Mouse (Mus musculus) spleen, postnatal 14 days (tissue): ENCODE data around the gene Gm2974.
"Not testable (repeated sequence)": the region's sequence is repeated elsewhere in the genome, so short reads cannot be mapped to it uniquely, and the experiment has no call there.

Experiments used
- DNase-seq, 2 experiments: peaks; one replicate each; pipeline ENCODE4 v3.0.0; 2021 to 2022; ENCODE audit warnings: low spot score in 2 of 2

The Gm2974 gene

DNA sequence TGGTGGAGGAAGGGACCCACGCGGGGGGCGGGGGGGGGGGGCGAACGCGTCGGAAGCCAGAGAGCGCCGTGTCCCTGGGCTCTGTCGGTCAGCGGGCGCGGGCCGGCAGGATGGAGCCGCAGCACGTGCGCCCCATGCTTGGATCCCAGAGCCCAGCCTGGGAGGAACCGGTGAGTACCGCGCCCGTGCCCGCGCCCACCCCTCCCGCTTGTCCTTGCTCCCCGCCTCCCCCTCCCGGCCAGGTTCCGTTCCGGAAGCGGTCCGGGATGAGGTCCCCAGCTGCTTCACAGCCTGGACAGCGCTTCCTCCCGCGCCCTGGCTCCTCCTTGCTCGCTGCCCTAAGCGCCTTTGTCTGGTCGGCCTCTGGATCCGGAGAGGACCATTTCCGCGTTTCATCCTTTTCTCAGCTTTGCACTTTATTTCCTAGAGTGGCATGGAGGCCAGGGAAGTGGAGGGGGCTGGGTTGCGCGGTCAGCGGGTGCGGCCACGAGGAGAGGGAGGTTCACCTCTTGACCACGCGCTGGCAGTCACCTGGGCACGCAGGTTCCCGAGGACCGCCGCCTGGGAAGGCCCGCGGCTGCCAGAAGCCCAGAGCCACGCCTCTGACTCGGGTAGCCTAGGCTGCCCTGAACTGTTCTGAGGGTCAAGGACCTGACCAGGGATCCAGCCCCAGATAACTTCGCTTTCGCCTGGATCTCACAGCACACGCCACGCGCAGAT, at the start of gene Gm2974:
Gm2974 (plus strand) TSS at position 86 of the 720 bp plus-strand sequence.
- DNase-seq = not testable (repeated sequence)

DNA sequence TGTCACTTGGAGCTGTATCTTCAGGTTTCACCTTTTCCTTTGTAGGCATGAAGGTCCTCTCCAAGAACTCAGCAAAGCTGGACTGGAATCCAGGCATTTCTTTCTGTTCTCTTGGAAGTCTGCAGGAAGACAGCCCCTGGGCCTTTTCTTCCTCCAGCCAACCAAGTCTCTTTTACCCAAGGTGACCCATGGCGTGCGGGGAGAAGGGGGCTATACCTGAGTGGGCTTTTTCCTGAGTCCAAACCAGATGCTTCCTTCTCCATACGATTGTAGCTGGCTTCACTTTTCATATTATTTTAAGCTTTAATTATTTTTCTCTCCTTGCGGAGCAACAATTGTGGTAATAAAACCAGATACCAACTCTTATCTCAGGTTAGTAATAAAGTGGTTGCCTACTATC, 40.7 kb upstream of the Gm2974 start:
- DNase-seq = not testable (repeated sequence)

DNA sequence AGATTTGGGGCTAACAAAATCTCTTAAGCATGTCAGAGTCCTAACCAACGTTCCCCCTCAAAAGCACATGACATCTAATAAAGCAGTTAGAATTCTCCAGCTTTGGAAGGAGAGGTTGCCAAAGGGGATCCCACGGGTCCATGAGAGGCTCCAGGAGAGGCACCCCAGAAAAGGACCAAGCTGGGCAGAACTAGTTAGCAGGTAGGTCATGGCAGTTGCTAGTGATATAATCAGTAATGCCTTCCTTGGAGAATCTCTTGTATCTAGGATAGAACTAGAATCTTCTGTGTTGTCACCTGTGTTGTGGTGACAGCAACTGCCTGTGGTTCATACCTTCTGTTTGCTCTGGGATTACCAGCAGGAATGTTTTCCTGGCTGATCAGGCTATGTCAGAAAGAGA, 17.6 kb upstream of the Gm2974 start, which contains the start of gene Gm3127:
Gm3127 (plus strand) TSS at position 301 of the 400 bp plus-strand sequence.
- DNase-seq = not testable (repeated sequence)

DNA sequence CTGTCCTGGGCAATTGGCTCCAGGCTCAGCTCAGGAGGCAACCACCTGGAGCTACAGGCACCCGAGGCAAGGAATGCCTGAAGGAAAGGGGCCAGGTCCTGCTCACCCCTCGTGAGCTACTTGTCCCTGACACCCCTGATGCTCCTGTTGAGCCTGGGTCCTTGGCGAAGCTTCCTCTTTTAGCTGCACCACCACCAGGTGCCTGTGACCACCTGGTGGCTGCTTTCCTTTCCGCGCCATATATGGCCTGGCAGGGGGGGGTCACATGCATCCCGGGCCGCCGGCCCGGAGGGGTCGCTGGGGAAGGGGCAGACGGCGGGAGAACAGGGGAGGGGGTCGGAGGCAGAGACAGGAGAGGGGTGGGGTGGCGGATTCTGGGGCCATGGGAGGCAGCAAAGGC, 346 bp upstream of the Gm2974 start:
- DNase-seq = not testable (repeated sequence)

DNA sequence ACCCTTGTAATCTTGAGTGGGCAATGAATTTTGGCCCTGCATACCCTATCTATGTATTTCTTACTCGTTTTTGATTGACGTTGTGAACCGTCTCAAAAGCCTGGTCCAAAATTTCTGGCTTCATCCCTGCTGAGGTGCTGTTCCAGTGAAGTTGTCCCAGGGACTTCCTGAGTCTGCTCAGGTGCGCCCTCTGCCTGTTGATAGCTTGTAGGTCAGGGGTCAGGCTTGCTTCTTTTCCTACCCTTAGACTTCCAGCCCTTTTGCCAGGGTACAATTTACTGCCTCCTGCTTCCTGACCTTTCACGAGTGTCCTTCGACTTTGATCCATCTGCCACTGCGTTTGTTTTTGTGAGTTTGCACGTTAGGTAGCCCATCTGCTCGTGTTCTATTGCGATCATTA, 999 bp downstream of the Gm2974 start:
- DNase-seq = not testable (repeated sequence)

DNA sequence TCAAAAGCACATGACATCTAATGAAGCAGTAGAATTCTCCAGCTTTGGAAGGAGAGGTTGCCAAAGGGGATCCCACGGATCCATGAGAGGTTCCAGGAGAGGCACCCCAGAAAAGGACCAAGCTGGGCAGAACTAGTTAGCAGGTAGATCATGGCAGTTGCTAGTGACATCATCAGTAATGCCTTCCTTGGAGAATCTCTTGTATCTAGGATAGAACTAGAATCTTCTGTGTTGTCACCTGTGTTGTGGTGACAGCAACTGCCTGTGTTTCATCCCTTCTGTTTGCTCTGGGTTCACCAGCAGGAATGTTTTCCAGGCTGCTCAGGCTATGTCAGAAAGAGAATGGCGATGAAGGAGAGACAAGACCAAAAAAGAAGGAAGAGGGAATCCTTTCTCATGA, 67.0 kb downstream of the Gm2974 start, which contains the start of gene Gm3138:
Gm3138 (plus strand) TSS at position 301 of the 400 bp plus-strand sequence.
- not testable (repeated sequence) for DNase-seq
